Mouse (Mus musculus) embryonic fibroblast, embryonic 13.5 days (primary cell): ENCODE results near the gene Scnn1a. TPM values are rescaled to one million over a fixed set of nuclear protein-coding genes. Genes with fewer than 3 reads are reported as not detected.
"Not testable (repeated sequence)": the region's sequence is repeated elsewhere in the genome, so short reads cannot be mapped to it uniquely, and the experiment has no call there.

ENCODE experiments used
- H3K27ac ChIP-seq: 2 replicates; pipeline ENCODE4 v1.5.1; 2012; ENCODE audit warnings: low read length, control low read depth, inconsistent platforms; ENCODE audit not compliant: insufficient read depth
- H3K4me1 ChIP-seq: 2 replicates; pipeline ENCODE4 v1.6.1; 2011; ENCODE audit warnings: low read length; ENCODE audit not compliant: control insufficient read depth, insufficient read depth
- H3K4me3 ChIP-seq: 2 replicates; pipeline ENCODE4 v1.5.1; 2011; ENCODE audit warnings: mild to moderate bottlenecking, control low read depth, low read length; ENCODE audit not compliant: insufficient read depth
- CTCF ChIP-seq: IDR thresholded peaks from 2 replicates; pipeline ENCODE4 v1.5.1; 2011; ENCODE audit warnings: mild to moderate bottlenecking, control low read depth, low read length, moderate library complexity, borderline replicate concordance; ENCODE audit not compliant: insufficient read depth
- POLR2A ChIP-seq: IDR thresholded peaks from 2 replicates; pipeline ENCODE4 v1.6.1; 2011; ENCODE audit warnings: low read depth, mild to moderate bottlenecking, control low read depth, low read length, moderate library complexity
- polyA plus RNA-seq: library from polyadenylated mRNA; stranded (reverse); fragments of >200 nt; gene quantifications from 2 replicates; pipeline ENCODE4 v1.2.4, GENCODE M21; 2011; ENCODE audit warnings: low read depth; ENCODE audit not compliant: missing spikeins, insufficient read length

Gene Scnn1a
- 0.48 and 0.70 TPM in 2 replicates for polyA plus RNA-seq

- no peak within 1 kb of the TSS for H3K27ac ChIP-seq
- H3K4me1 ChIP-seq, result peaks cover 8% of the 10 kb centered on the region; the same call in 1 of the 2 replicates
- no peak within 1 kb of the TSS for H3K4me3 ChIP-seq
- TF ChIP-seq POLR2A (no peak), CTCF (no peak)
Measured at GRCm38 (mm10) chr6:125320323-125320722, at the start of gene Scnn1a. Gene Scnn1a (plus strand): TSS chr6:125320659.

GRCm38 (mm10) chr6:125271455-125272227 lies 48.8 kb upstream of the Scnn1a start:
- Histone ChIP-seq H3K27ac (no peak overlapping the region), H3K4me1 (no peaks in the 10 kb centered on the region), H3K4me3 (no peak overlapping the region)
- peak; percentile 83; the same call in 1 of the 2 replicates for TF ChIP-seq CTCF
- no peak for TF ChIP-seq POLR2A

- TF ChIP-seq CTCF (no peak), POLR2A (no peak)
- Histone ChIP-seq H3K4me3 (no peak overlapping the region), H3K27ac (no peak overlapping the region), H3K4me1 (no peaks in the 10 kb centered on the region)
Measured at GRCm38 (mm10) chr6:125272228-125272785, 48.2 kb upstream of the Scnn1a start.

- Histone ChIP-seq H3K27ac (no peak overlapping the region), H3K4me1 (no peaks in the 10 kb centered on the region), H3K4me3 (no peak overlapping the region)
- TF ChIP-seq POLR2A (no peak), CTCF (peak; percentile 36; the same call in 1 of the 2 replicates)
Measured at GRCm38 (mm10) chr6:125274841-125275563, 45.5 kb upstream of the Scnn1a start.

- Histone ChIP-seq H3K4me3 (no peak overlapping the region), H3K4me1 (no peaks in the 10 kb centered on the region), H3K27ac (no peak overlapping the region)
- TF ChIP-seq POLR2A (no peak), CTCF (no peak)
Measured at GRCm38 (mm10) chr6:125279729-125280128, 40.7 kb upstream of the Scnn1a start.

- H3K4me1 ChIP-seq, H3K27ac ChIP-seq, H3K4me3 ChIP-seq: not testable (repeated sequence)
Measured at GRCm38 (mm10) chr6:125282721-125283120, 37.7 kb upstream of the Scnn1a start.

- Histone ChIP-seq H3K27ac (no peak overlapping the region), H3K4me1 (no peaks in the 10 kb centered on the region)
- no peak for TF ChIP-seq POLR2A
- no peak for TF ChIP-seq CTCF
Measured at GRCm38 (mm10) chr6:125284250-125284649, 36.2 kb upstream of the Scnn1a start.

GRCm38 (mm10) chr6:125284751-125285150 lies 35.7 kb upstream of the Scnn1a start:
- H3K4me3 ChIP-seq, result no peak overlapping the region
- TF ChIP-seq CTCF (no peak), POLR2A (no peak)
- H3K27ac ChIP-seq, result no peak overlapping the region
- no peaks in the 10 kb centered on the region for H3K4me1 ChIP-seq

More at GRCm38 (mm10) chr6:125284250-125284649, 36.2 kb upstream of the Scnn1a start:
- no peak overlapping the region for H3K4me3 ChIP-seq

- no peaks in the 10 kb centered on the region for H3K4me1 ChIP-seq
- TF ChIP-seq POLR2A (no peak), CTCF (no peak)
- H3K27ac ChIP-seq, result no peak within 1 kb of the TSS
- H3K4me3 ChIP-seq, result no peak within 1 kb of the TSS
Measured at GRCm38 (mm10) chr6:125285890-125286289, 34.6 kb upstream of the Scnn1a start, which contains the start of gene Tuba3a. Gene Tuba3a (minus strand): TSS chr6:125286042.

- H3K4me1 ChIP-seq, result 0 out of 2 replicates have a peak, but pooled peaks cover 2% of the 10 kb centered on the region
- no peak overlapping the region for H3K27ac ChIP-seq
- TF ChIP-seq POLR2A (no peak), CTCF (no peak)
- no peak overlapping the region for H3K4me3 ChIP-seq
Measured at GRCm38 (mm10) chr6:125286944-125287343, 33.5 kb upstream of the Scnn1a start.
